Mouse (Mus musculus): ENCODE data around the gene Fyttd1. TPM values are rescaled to one million over a fixed set of nuclear protein-coding genes. Genes with fewer than 3 reads are reported as not detected.
"Not testable (repeated sequence)": the region's sequence is repeated elsewhere in the genome, so short reads cannot be mapped to it uniquely, and the experiment has no call there.

Gene Fyttd1
- total RNA-seq, 2 experiments from 2014 or later: 86.0 to 88.7 TPM

DNA sequence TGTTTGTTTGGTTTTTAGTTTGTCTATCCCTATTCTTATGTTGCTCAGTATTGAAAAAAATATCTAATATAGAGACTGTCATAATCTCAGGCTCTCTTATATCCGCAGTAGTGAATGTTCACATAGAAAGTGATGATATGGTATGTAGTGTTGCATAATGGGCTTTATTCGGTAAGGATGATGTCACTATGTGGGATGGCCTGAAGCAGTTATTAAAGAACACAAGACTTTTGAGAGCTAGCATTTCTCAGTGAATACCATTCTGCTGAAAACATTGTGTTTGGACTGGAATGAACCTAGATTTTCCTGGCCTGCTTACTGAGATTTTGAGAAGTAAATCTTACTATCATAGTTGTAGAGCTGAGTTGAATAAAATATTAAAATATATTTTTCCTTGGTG lies 60.1 kb downstream of the Fyttd1 start:
- intact Hi-C loops (cut with DNase I): no loop called here
- no peak for DNase-seq

DNA sequence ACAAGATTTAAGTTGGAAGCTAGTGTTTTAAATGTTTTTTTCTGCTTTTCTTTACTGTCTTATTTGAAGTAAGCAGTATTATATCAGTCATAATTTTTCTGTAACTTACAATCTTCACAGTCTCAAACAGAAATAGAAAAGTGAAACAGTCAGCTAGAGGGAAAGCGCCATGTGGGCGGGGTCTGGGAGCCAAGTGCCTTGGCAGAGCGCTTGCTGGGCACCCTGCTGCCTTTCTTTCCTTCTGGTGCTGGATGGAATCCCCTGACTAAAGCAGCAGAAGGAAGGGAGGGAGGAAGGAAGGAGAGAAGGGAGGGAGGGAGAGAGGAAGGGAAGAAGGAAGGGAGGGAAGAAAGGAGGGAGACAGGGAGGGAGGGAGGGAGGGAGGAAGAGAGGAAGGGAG lies 62.0 kb downstream of the Fyttd1 start:
- DNase-seq: peak; percentile 25 to 40

DNA sequence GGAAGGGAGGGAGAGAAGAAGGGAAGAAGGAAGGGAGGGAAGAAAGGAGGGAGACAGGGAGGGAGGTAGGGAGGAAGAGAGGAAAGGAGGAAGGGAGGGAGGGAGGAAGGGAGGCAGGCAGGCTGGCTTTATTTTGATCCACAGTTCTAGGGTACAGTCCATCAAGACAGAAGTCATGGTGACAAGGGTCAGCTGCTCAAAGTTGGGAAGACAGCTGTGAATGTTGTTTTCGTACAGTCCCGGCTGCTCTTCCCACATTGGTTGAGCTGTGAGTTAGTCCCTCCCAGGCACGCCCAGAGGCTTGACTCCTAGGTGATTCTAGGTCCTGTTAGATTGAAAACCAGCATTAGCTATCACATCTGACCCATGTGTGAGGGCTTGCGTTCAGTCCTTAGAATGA lies 62.4 kb downstream of the Fyttd1 start:
- intact Hi-C loops (cut with DNase I); DNase-seq: not testable (repeated sequence)

More for the DNA sequence above, 62.0 kb downstream of the Fyttd1 start:
- intact Hi-C loops (cut with DNase I): not testable (repeated sequence)

DNA sequence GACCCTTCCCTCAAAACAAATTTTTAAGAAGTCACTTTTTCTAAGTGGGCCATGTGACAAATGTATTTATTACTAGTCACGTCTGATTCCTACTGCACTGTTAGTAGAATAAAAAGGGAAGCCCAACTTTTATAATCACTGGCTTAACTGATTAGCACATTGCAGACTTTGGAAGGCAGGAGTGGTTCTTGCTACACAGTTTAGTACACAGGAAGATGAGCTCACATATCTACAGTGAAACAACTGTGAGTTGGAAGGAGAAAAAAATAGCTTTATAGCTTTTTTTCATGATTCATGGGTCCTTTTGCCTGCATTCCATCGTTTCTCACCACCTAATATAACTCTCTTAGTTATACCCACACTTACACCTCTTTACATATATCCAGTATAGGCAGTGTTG lies 63.9 kb downstream of the Fyttd1 start:
- DNase-seq; intact Hi-C loops (cut with DNase I): not testable (repeated sequence)

DNA sequence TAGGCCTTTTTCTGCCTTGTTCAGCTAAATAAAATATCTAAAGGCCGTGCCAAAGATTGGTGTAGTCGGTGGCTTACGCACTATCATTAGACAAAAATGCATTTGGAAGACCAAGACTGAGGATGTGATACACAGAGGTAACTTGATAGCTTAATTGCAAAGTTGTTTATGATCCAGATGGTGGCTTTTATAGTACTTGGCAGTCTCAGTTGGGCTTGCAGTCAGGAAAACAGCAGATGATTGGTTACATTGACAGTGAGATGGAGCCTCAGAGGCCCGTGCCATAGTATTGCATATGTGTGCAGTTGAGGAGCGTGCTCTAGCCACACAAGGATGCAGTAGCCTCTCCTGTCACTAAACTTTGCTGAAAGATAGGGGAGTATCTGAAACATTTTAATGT lies 65.4 kb downstream of the Fyttd1 start:
- no peak for DNase-seq
- intact Hi-C loops (cut with DNase I): no loop called here

DNA sequence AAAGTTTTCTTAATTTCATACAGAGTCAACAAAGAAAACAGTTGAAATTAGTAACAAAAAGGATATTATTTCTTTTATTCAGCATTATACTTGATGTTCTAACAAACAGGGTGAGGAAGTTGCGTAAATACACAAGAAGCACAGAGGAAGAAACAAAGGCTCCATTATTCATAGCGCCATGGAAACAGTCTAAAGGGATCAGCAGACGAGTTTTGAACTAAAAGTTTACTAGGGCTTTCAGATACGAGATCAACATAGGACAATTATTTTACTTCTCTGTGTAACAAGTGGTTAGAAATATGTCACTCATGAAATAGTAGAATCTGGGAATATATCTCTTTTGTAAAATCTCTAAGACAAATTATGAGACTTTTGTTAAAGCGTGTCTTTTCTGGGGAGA lies 68.1 kb downstream of the Fyttd1 start:
- intact Hi-C loops (cut with DNase I): no loop called here
- no peak for DNase-seq

DNA sequence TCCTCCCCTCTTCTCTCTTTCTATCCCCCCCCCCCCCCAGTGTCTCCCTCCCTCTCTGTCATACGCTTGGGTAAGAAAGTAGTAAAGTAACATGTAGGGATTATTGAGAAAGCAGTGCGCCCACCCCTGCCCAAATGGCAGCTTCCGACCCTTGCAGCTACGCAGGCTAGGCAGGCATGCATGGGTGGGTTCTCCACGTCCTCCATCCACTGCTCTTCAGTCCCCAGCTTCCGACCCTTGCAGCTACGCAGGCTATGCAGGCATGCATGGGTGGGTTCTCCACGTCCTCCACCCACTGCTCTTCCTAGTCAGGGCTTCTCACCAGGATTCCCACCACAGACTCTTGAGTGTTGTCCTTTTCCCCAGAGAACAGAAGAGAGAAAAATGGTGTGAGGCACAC lies 70.7 kb downstream of the Fyttd1 start:
- DNase-seq: no peak
- intact Hi-C loops (cut with DNase I): no loop called here

DNA sequence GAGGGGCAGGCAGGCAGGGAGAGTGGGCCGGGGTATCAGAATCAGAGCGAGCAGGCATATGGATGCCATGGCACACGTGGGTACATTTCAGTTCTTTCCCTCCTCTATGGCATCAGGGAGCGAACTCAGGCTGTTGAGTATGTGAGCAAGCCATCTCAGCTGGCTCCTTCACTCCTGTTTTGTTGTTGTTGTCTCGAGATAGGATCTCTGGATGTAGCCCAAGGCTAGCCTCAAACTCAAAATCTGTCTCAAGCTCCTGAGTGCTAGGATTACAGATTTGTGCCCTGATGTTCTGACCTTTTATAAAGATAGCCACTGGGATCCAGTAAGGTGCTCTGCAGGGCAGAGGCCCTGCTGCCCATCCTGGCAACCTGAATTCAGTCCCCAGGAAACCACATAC lies 71.4 kb downstream of the Fyttd1 start:
- intact Hi-C loops (cut with DNase I): no loop called here
- DNase-seq: no peak

DNA sequence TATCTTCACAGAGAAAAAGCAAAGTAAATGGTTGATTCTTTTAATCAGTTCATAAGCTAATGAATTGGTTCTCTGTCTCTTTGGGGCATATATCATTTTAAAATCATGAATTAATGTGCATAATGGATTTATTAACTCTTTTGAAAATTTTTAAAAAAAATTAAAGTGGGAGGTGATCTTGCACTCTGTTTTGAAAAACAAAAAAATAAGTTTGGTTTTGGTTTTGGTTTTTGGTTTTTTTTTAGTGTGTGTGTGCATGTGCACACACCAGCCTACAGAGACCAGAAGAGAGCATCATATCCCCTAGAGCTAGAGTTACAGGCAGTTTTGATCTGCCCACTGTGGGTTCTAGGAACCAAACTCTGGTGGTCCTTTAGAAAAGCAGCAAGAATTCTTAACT lies 72.0 kb downstream of the Fyttd1 start:
- intact Hi-C loops (cut with DNase I): no loop called here
- no peak for DNase-seq

DNA sequence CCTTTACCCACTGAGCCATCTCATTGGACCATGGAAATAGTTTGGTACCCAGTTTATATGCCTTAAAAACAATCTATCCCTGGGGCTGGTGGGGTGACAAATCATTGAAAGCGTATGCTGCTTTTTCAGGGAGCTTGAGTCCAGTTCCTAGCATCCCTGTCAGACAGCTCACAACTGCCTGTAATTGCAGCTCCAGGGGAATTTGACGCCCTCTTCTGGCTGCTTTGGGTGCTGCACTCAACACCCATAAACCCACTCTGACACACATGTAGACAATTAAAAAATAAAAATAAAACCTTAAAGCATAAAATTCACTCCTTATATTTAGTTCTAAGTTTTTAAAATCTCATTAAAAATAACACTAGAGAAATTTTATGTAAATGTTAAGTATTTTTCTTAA lies 73.8 kb downstream of the Fyttd1 start:
- intact Hi-C loops (cut with DNase I): no loop called here
- DNase-seq: no peak

DNA sequence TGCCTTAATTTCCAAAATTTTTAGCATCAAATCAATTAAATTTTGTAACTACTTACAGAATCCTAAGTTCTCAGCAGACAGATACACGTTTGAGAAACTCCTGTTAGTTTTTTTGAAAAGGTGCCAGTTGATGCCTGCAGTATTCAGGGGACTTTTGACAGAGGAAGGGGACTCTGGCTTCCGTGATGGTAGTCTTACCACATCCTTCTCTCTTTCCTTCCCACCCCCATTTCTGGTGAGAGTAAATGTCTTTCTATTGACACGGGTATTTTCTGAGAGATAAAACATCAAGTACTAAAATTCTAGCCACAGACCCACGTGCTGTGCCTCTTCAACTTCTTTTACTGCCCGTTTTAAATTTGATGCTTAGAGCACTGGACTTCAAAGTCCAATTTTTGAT lies 76.5 kb downstream of the Fyttd1 start:
- intact Hi-C loops (cut with DNase I): no loop called here
- DNase-seq: no peak

DNA sequence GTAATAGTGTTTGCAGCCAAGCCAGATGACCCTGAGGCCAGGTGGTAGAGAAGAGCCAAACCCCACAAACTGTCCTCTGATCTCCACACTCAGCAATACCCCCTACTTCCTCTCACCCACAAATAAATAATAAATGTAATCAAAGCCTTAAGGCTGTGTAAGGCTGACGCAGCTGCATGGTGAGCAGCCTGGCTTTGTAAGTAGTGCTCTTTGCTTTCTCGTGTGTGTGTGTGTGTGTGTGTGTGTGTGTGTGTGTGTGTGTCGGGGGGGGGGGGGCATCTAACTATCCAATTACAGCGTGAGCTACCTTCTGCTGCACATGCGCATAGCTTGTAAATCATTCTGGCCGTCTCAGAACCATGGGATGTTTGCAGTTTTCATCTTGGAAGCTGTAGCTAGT lies 77.0 kb downstream of the Fyttd1 start:
- intact Hi-C loops (cut with DNase I): no loop called here
- DNase-seq: no peak

DNA sequence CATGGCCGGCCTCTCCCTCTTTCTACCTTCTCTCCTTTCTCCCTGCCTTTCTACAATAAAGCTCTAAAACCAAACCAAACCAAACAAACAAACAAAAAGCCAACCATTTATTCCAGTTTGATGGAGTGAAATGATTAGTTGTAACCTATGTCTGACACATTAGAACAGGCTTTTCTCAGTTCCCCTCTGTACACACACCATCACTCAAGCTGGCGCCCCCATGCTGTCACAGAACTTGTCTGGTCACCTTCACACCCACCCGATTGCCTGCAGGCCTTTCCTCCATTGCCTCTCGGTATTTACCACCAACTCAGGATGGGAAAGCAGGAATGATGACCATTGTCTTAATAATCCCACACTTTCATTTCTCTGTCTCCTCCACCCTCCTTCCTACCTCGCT lies 79.6 kb downstream of the Fyttd1 start:
- intact Hi-C loops (cut with DNase I): loop anchor here (5.0 kb wide), 1 partner anchor 45 kb away; the partner anchor contains the start of gene Lrch3
- no peak for DNase-seq

Other genes with a start within 250 kb of the Fyttd1 start
- 10 to 100 TPM; 40.0 to 44.8 TPM for gene Tnk2, start 233.6 kb upstream of the Fyttd1 start, total RNA-seq (2021)
- gene Muc4, start 141.6 kb upstream of the Fyttd1 start, total RNA-seq (2021): under 1 TPM; 0.10 to 0.27 TPM
- under 1 TPM; 0.18 to 0.22 TPM for gene Muc20, start 80.1 kb upstream of the Fyttd1 start, total RNA-seq (2021)
- gene Smbd1, start 67.0 kb upstream of the Fyttd1 start, total RNA-seq (2021): not detected
- 10 to 100 TPM; 23.9 to 25.4 TPM for gene Rubcn, start 266 bp downstream of the Fyttd1 start, total RNA-seq (2021)
- 10 to 100 TPM; 13.2 to 14.6 TPM for gene Lrch3, start 36.6 kb downstream of the Fyttd1 start, total RNA-seq (2021)
- 1 to 10 TPM; 3.9 TPM for gene Iqcg, start 178.7 kb downstream of the Fyttd1 start, total RNA-seq (2021)
- 100 to 1,000 TPM; 193 to 237 TPM for gene Rpl35a, start 179.0 kb downstream of the Fyttd1 start, total RNA-seq (2021)
- gene Lmln, start 185.0 kb downstream of the Fyttd1 start, total RNA-seq (2021): 1 to 10 TPM; 1.2 to 1.5 TPM